Mouse (Mus musculus): ENCODE data around the gene Helz.

- TF ChIP-seq POLR2A (IDR thresholded peaks at IDR 0.05; ENCODE audit: insufficient read depth, low read depth, low read length) (no peak), CTCF (IDR thresholded peaks at IDR 0.05; ENCODE audit: insufficient read depth, low read depth, low read length) (no peak)
Measured at GRCm38 (mm10) chr11:107714368-107714767, 166.6 kb downstream of the Helz start.
